Mouse (Mus musculus) adrenal gland, postnatal 14 days (tissue): Measurements from ENCODE around the gene Cblc. TPM values are rescaled to one million over a fixed set of nuclear protein-coding genes. Genes with fewer than 3 reads are reported as not detected.

ENCODE experiments used
- total RNA-seq: library from RNA; stranded (reverse); gene quantifications from 2 replicates; pipeline ENCODE4 v1.2.3, GENCODE M21; 2021

Gene Cblc
- total RNA-seq, 1 experiment from 2014 or later, result 1.4 TPM

Other genes with a start within 250 kb of the Cblc start
- gene Ppp1r37, start 233.7 kb downstream of the Cblc start, total RNA-seq, result 58.8 and 64.2 TPM in 2 replicates
- gene Zfp296, start 219.5 kb downstream of the Cblc start, total RNA-seq, result 0.44 and 1.1 TPM in 2 replicates
- 59.3 and 65.4 TPM in 2 replicates for gene Gemin7, start 219.2 kb downstream of the Cblc start, total RNA-seq
- 36.9 and 52.2 TPM in 2 replicates for gene Clasrp, start 192.3 kb downstream of the Cblc start, total RNA-seq
- 19.3 and 26.2 TPM in 2 replicates for gene Relb, start 167.4 kb downstream of the Cblc start, total RNA-seq
- 116 and 119 TPM in 2 replicates for gene Clptm1, start 131.8 kb downstream of the Cblc start, total RNA-seq
- 53.4 TPM in 1 of 2 replicates, not detected in the other for gene Apoc2, start 118.9 kb downstream of the Cblc start, total RNA-seq
- gene Gm44805, start 115.4 kb downstream of the Cblc start, total RNA-seq, result 1.7 and 2.6 TPM in 2 replicates
- gene Apoc4, start 115.3 kb downstream of the Cblc start, total RNA-seq, result 72.2 and 240 TPM in 2 replicates
- gene Apoc1, start 104.1 kb downstream of the Cblc start, total RNA-seq, result 845 and 1,967 TPM in 2 replicates
- gene Apoe, start 97.6 kb downstream of the Cblc start, total RNA-seq, result 972 and 3,675 TPM in 2 replicates
- gene Tomm40, start 81.4 kb downstream of the Cblc start, total RNA-seq, result 136 and 145 TPM in 2 replicates
- gene Nectin2, start 46.3 kb downstream of the Cblc start, total RNA-seq, result 90.1 and 94.7 TPM in 2 replicates
- gene Bcam, start 25.8 kb downstream of the Cblc start, total RNA-seq, result 59.8 and 70.8 TPM in 2 replicates
- 26.6 and 36.9 TPM in 2 replicates for gene Bcl3, start 26.0 kb upstream of the Cblc start, total RNA-seq
- 0.59 TPM in 1 of 2 replicates, not detected in the other for gene Gm19345, start 55.2 kb upstream of the Cblc start, total RNA-seq
- gene Ceacam16, start 64.5 kb upstream of the Cblc start, total RNA-seq, result 0.33 and 0.38 TPM in 2 replicates
- gene Ceacam19, start 91.2 kb upstream of the Cblc start, total RNA-seq, result not detected in 2 replicates
- 31.0 and 34.1 TPM in 2 replicates for gene Pvr, start 124.4 kb upstream of the Cblc start, total RNA-seq
- gene Igsf23, start 153.9 kb upstream of the Cblc start, total RNA-seq, result 0.41 and 0.75 TPM in 2 replicates
- gene Ceacam20, start 168.6 kb upstream of the Cblc start, total RNA-seq, result not detected in 2 replicates
- not detected in 2 replicates for gene Nlrp9b, start 194.7 kb upstream of the Cblc start, total RNA-seq